Mouse (Mus musculus) MEL (cell line): ENCODE results near the gene Duoxa2.

Experiments used
- CTCF ChIP-seq, 3 experiments: IDR thresholded peaks in 2 of 3; conservative IDR thresholded peaks in 1 of 3; 2 replicates each; pipeline ENCODE4 v1.5.1; 2011 to 2012; ENCODE audit warnings: low read length in 3 of 3, low read depth in 2 of 3, mild to moderate bottlenecking in 2 of 3, improper control_type of control experiment in 1 of 3, inconsistent platforms in 1 of 3, mixed read lengths in 1 of 3, moderate library complexity in 1 of 3; ENCODE audit not compliant: control insufficient read depth in 1 of 3, insufficient read depth in 1 of 3, poor library complexity in 1 of 3, severe bottlenecking in 1 of 3
- EP300 ChIP-seq, 2 experiments: IDR thresholded peaks; 2 replicates each; pipeline ENCODE4 v1.6.1; 2011; ENCODE audit warnings: improper control_type of control experiment in 2 of 2, low read length in 2 of 2, low read depth in 1 of 2, mild to moderate bottlenecking in 1 of 2
- GATA1 ChIP-seq: IDR thresholded peaks from 2 replicates; pipeline ENCODE4 v1.6.1; 2011; ENCODE audit warnings: low read depth, low read length, improper control_type of control experiment
- MAX ChIP-seq: IDR thresholded peaks from 2 replicates; pipeline ENCODE4 v1.6.1; 2011; ENCODE audit warnings: low read length, improper control_type of control experiment
- MEF2A ChIP-seq: IDR thresholded peaks from 2 replicates; pipeline ENCODE4 v1.6.1; 2014; ENCODE audit warnings: low read depth, mild to moderate bottlenecking, inconsistent platforms, low read length, improper control_type of control experiment; ENCODE audit not compliant: poor library complexity, insufficient replicate concordance, severe bottlenecking; ENCODE audit errors: extremely low read depth
- NRF1 ChIP-seq: IDR thresholded peaks from 2 replicates; pipeline ENCODE4 v1.6.1; 2014; ENCODE audit warnings: low read depth, mild to moderate bottlenecking, inconsistent platforms, low read length, improper control_type of control experiment, moderate library complexity; ENCODE audit not compliant: poor library complexity, insufficient read depth, severe bottlenecking
- POLR2A ChIP-seq, 2 experiments: IDR thresholded peaks; 2 replicates each; pipeline ENCODE4 v1.6.1; 2011 to 2012; ENCODE audit warnings: low read length in 2 of 2, mild to moderate bottlenecking in 2 of 2, control low read depth in 1 of 2, improper control_type of control experiment in 1 of 2, low read depth in 1 of 2, moderate library complexity in 1 of 2; ENCODE audit not compliant: control insufficient read depth in 1 of 2, insufficient read depth in 1 of 2, poor library complexity in 1 of 2
- POLR2AphosphoS5 ChIP-seq: IDR thresholded peaks from 2 replicates; pipeline ENCODE4 v1.6.1; 2012; ENCODE audit warnings: low read depth, borderline replicate concordance, mild to moderate bottlenecking, inconsistent platforms, low read length, moderate library complexity, mixed read lengths
- RAD21 ChIP-seq: IDR thresholded peaks from 2 replicates; pipeline ENCODE4 v1.6.1; 2011; ENCODE audit warnings: mild to moderate bottlenecking, low read depth, low read length, improper control_type of control experiment
- SIN3A ChIP-seq: IDR thresholded peaks from 2 replicates; pipeline ENCODE4 v1.6.1; 2012; ENCODE audit warnings: low read length, improper control_type of control experiment, inconsistent platforms
- TAL1 ChIP-seq: IDR thresholded peaks from 2 replicates; pipeline ENCODE4 v1.6.1; 2012; ENCODE audit warnings: mild to moderate bottlenecking, inconsistent platforms, low read length, moderate library complexity, mixed read lengths
- UBTF ChIP-seq: IDR thresholded peaks from 2 replicates; pipeline ENCODE4 v1.6.1; 2012; ENCODE audit warnings: low read depth, mild to moderate bottlenecking, inconsistent platforms, low read length, improper control_type of control experiment, moderate library complexity, borderline replicate concordance; ENCODE audit not compliant: insufficient read depth
- USF2 ChIP-seq, 2 experiments: IDR thresholded peaks; 2 replicates each; pipeline ENCODE4 v1.6.1; 2011 to 2012; ENCODE audit warnings: improper control_type of control experiment in 2 of 2, low read length in 2 of 2, borderline replicate concordance in 1 of 2, inconsistent platforms in 1 of 2, low read depth in 1 of 2, mild to moderate bottlenecking in 1 of 2; ENCODE audit not compliant: insufficient read depth in 1 of 2
- ZC3H11A ChIP-seq: IDR thresholded peaks from 2 replicates; pipeline ENCODE4 v1.6.1; 2012; ENCODE audit warnings: low read depth, mild to moderate bottlenecking, inconsistent platforms, low read length, improper control_type of control experiment

GRCm38 (mm10) chr2:122334170-122334569 lies 35.5 kb downstream of the Duoxa2 start:
- no peak for TF ChIP-seq POLR2A (IDR thresholded peaks at IDR 0.05; ENCODE audit: control insufficient read depth in 1 of 2, insufficient read depth in 1 of 2, low read depth in 1 of 2, low read length in 2 of 2, poor library complexity in 1 of 2)
- no peak for TF ChIP-seq SIN3A
- no peak for TF ChIP-seq CTCF (IDR thresholded peaks at IDR 0.05 in 2 of 3, conservative IDR thresholded peaks at IDR 0.05 in 1 of 3; ENCODE audit: control insufficient read depth in 1 of 3, insufficient read depth in 1 of 3, low read depth in 2 of 3, low read length in 3 of 3, poor library complexity in 1 of 3, severe bottlenecking in 1 of 3)
- TF ChIP-seq GATA1, result no peak
- no peak for TF ChIP-seq EP300 (IDR thresholded peaks at IDR 0.05; ENCODE audit: low read depth in 1 of 2, low read length in 2 of 2)
- TF ChIP-seq UBTF, result no peak
- TF ChIP-seq MEF2A, result no peak
- TF ChIP-seq MAX, result no peak
- no peak for TF ChIP-seq ZC3H11A
- TF ChIP-seq NRF1, result no peak
- TF ChIP-seq POLR2AphosphoS5, result no peak
- TF ChIP-seq TAL1, result no peak
- no peak for TF ChIP-seq USF2 (IDR thresholded peaks at IDR 0.05; ENCODE audit: borderline replicate concordance in 1 of 2, insufficient read depth in 1 of 2, low read depth in 1 of 2, low read length in 2 of 2)
- TF ChIP-seq RAD21, result no peak
